Mouse (Mus musculus) embryonic facial prominence, embryonic 14.5 days (tissue): Measurements from ENCODE around the gene Cyp2s1. TPM values are rescaled to one million over a fixed set of nuclear protein-coding genes. Genes with fewer than 3 reads are reported as not detected.

Source experiments
- ATAC-seq: fragments of 200-750 bp; cut with Nextera tagmentation; 2 replicates; pipeline ENCODE4 v1.8.0; 2017; ENCODE audit warnings: low read depth, moderate number of reproducible peaks, moderate TSS enrichment
- DNase-seq: peaks from one replicate; pipeline ENCODE4 v3.0.0-alpha.2; 2015; ENCODE audit warnings: low spot score
- H3K27ac ChIP-seq: fragments of 300-500 bp; sonication (generic); replicated peaks from 2 replicates; pipeline ENCODE4 v1.5.1; 2014; ENCODE audit warnings: low read depth, mild to moderate bottlenecking, low read length, moderate library complexity
- H3K27me3 ChIP-seq: fragments of 300-500 bp; sonication (generic); replicated peaks from 2 replicates; pipeline ENCODE4 v1.6.1; 2014; ENCODE audit warnings: low read length; ENCODE audit not compliant: control insufficient read depth, insufficient read depth
- H3K36me3 ChIP-seq: fragments of 300-500 bp; sonication (generic); 2 replicates; pipeline ENCODE4 v1.6.1; 2014; ENCODE audit warnings: low read length, mixed read lengths; ENCODE audit not compliant: control insufficient read depth, insufficient read depth
- H3K4me1 ChIP-seq: fragments of 300-500 bp; sonication (generic); 2 replicates; pipeline ENCODE4 v1.6.1; 2014; ENCODE audit warnings: antibody characterized with exemption, low read length; ENCODE audit not compliant: control insufficient read depth, insufficient read depth
- H3K4me2 ChIP-seq: fragments of 300-500 bp; sonication (generic); 2 replicates; pipeline ENCODE4 v1.6.1; 2014; ENCODE audit warnings: low read depth, mild to moderate bottlenecking, low read length, moderate library complexity, mixed read lengths
- H3K4me3 ChIP-seq: fragments of 300-500 bp; sonication (generic); 2 replicates; pipeline ENCODE4 v1.5.1; 2014; ENCODE audit warnings: low read depth, mild to moderate bottlenecking, low read length
- H3K9ac ChIP-seq: fragments of 300-500 bp; sonication (generic); 2 replicates; pipeline ENCODE4 v1.6.1; 2014; ENCODE audit warnings: low read depth, mild to moderate bottlenecking, low read length, moderate library complexity, mixed read lengths
- H3K9me3 ChIP-seq: fragments of 300-500 bp; sonication (generic); 2 replicates; pipeline ENCODE4 v1.6.1; 2016; ENCODE audit warnings: low read length; ENCODE audit not compliant: control insufficient read depth
- WGBS: fragments of 180-500 bp; shearing (Covaris S2); extraction: QIAGEN DNeasy Blood & Tissue Kit; methylation state at CpG from one replicate; pipeline ENCODE4 v1.1.7; 2014; 5-methylcytosine and 5-hydroxymethylcytosine counted together
- polyA plus RNA-seq: library from polyadenylated mRNA; unstranded; fragments of >200 nt; fragmentation: Nextera tagmentation; extraction: Ambion mirVana; gene quantifications from 2 replicates; pipeline ENCODE4 v1.2.1, GENCODE M21; 2014

The Cyp2s1 gene
- polyA plus RNA-seq, 1 experiment from 2014 or later: 4.1 TPM

GRCm38 (mm10) chr7:25781321-25781936 is 35.3 kb downstream of the Cyp2s1 start:
- 13% methylated on average over 21 of the region's 33 CpGs for WGBS

GRCm38 (mm10) chr7:25780753-25781152 is 36.0 kb downstream of the Cyp2s1 start:
- H3K36me3 ChIP-seq: peaks cover 52% of the 10 kb centered on the region
- ATAC-seq: no peak
- WGBS: 36% methylated on average over 4 of the region's 4 CpGs

More at GRCm38 (mm10) chr7:25781321-25781936, 35.3 kb downstream of the Cyp2s1 start:
- H3K27me3 ChIP-seq: no peaks in the 10 kb centered on the region
- H3K36me3 ChIP-seq: peaks cover 48% of the 10 kb centered on the region
- H3K9ac ChIP-seq: peak overlapping the region; percentile 63
- peak; percentile 54 for DNase-seq
- peak overlapping the region; percentile 27 for H3K4me3 ChIP-seq
- peaks cover 22% of the 10 kb centered on the region for H3K4me1 ChIP-seq
- ATAC-seq: peak; percentile 48
- H3K4me2 ChIP-seq: peak overlapping the region; percentile 69
- H3K27ac ChIP-seq: peak overlapping the region; percentile 83
- H3K9me3 ChIP-seq: no peaks in the 10 kb centered on the region

GRCm38 (mm10) chr7:25780021-25780420 is 36.7 kb downstream of the Cyp2s1 start:
- H3K4me2 ChIP-seq: no peak overlapping the region
- ATAC-seq (no peak), DNase-seq (no peak)
- WGBS: 83% methylated on average over 5 of the region's 5 CpGs
- H3K4me1 ChIP-seq: peaks cover 22% of the 10 kb centered on the region
- no peak overlapping the region for H3K27ac ChIP-seq
- no peaks in the 10 kb centered on the region for H3K27me3 ChIP-seq
- H3K9me3 ChIP-seq: no peaks in the 10 kb centered on the region
- H3K4me3 ChIP-seq: no peak overlapping the region
- H3K36me3 ChIP-seq: peaks cover 55% of the 10 kb centered on the region
- no peak overlapping the region for H3K9ac ChIP-seq

More at GRCm38 (mm10) chr7:25780753-25781152, 36.0 kb downstream of the Cyp2s1 start:
- Histone ChIP-seq H3K9ac (0 out of 2 replicates have a peak overlapping the region, but pooled peaks have one; percentile 63), H3K27me3 (no peaks in the 10 kb centered on the region), H3K4me3 (no peak overlapping the region), H3K27ac (peak overlapping the region; percentile 83), H3K4me2 (peak overlapping the region; percentile 69; the same call in 1 of the 2 replicates), H3K4me1 (peaks cover 22% of the 10 kb centered on the region), H3K9me3 (no peaks in the 10 kb centered on the region)
- no peak for DNase-seq

GRCm38 (mm10) chr7:25768229-25768628 is 48.5 kb downstream of the Cyp2s1 start:
- Histone ChIP-seq H3K9ac (no peak overlapping the region), H3K27me3 (no peaks in the 10 kb centered on the region), H3K36me3 (peaks cover 93% of the 10 kb centered on the region), H3K4me1 (no peaks in the 10 kb centered on the region), H3K4me2 (no peak overlapping the region), H3K4me3 (no peak overlapping the region), H3K27ac (no peak overlapping the region), H3K9me3 (no peaks in the 10 kb centered on the region)
- 82% methylated on average over 5 of the region's 5 CpGs for whole genome bisulfite sequencing
- ATAC-seq (no peak), DNase-seq (no peak)

GRCm38 (mm10) chr7:25766108-25766507 is 50.6 kb downstream of the Cyp2s1 start:
- Histone ChIP-seq H3K27ac (no peak overlapping the region), H3K4me3 (no peak overlapping the region), H3K4me1 (no peaks in the 10 kb centered on the region), H3K27me3 (no peaks in the 10 kb centered on the region), H3K9me3 (no peaks in the 10 kb centered on the region), H3K36me3 (peaks cover 93% of the 10 kb centered on the region), H3K9ac (no peak overlapping the region), H3K4me2 (no peak overlapping the region)
- ATAC-seq: no peak
- no peak for DNase-seq
- 89% methylated on average over 6 of the region's 6 CpGs for WGBS

- H3K27ac ChIP-seq: peak overlapping the region; percentile 41; the same call in 1 of the 2 replicates
- H3K36me3 ChIP-seq: peaks cover 93% of the 10 kb centered on the region
- WGBS: 46% methylated on average over 5 of the region's 5 CpGs
Observed at GRCm38 (mm10) chr7:25764221-25764620, 52.5 kb downstream of the Cyp2s1 start.

GRCm38 (mm10) chr7:25763678-25764077 is 53.0 kb downstream of the Cyp2s1 start:
- H3K4me3 ChIP-seq: no peak overlapping the region
- DNase-seq (no peak), ATAC-seq (no peak)
- no peak overlapping the region for H3K9ac ChIP-seq
- no peaks in the 10 kb centered on the region for H3K9me3 ChIP-seq
- peaks cover 93% of the 10 kb centered on the region for H3K36me3 ChIP-seq
- no peaks in the 10 kb centered on the region for H3K4me1 ChIP-seq
- H3K27ac ChIP-seq: peak overlapping the region; percentile 41; the same call in 1 of the 2 replicates
- H3K4me2 ChIP-seq: no peak overlapping the region
- no peaks in the 10 kb centered on the region for H3K27me3 ChIP-seq
- WGBS: 61% methylated on average over 11 of the region's 11 CpGs

More at GRCm38 (mm10) chr7:25764221-25764620, 52.5 kb downstream of the Cyp2s1 start:
- DNase-seq: peak; percentile 42
- Histone ChIP-seq H3K4me3 (no peak overlapping the region), H3K4me2 (no peak overlapping the region), H3K27me3 (no peaks in the 10 kb centered on the region), H3K4me1 (no peaks in the 10 kb centered on the region), H3K9me3 (no peaks in the 10 kb centered on the region), H3K9ac (no peak overlapping the region)
- ATAC-seq: no peak

GRCm38 (mm10) chr7:25761354-25761753 is 55.4 kb downstream of the Cyp2s1 start:
- no peak overlapping the region for H3K4me2 ChIP-seq
- DNase-seq (no peak), ATAC-seq (no peak)
- no peak overlapping the region for H3K9ac ChIP-seq
- H3K4me1 ChIP-seq: no peaks in the 10 kb centered on the region
- H3K27me3 ChIP-seq: no peaks in the 10 kb centered on the region
- no peak overlapping the region for H3K27ac ChIP-seq
- H3K9me3 ChIP-seq: no peaks in the 10 kb centered on the region
- H3K36me3 ChIP-seq: peaks cover 76% of the 10 kb centered on the region
- H3K4me3 ChIP-seq: no peak overlapping the region
- 78% methylated on average over 10 of the region's 10 CpGs for WGBS

GRCm38 (mm10) chr7:25756011-25756410 is 60.7 kb downstream of the Cyp2s1 start:
- Histone ChIP-seq H3K4me1 (peaks cover 13% of the 10 kb centered on the region), H3K9ac (peak overlapping the region; percentile 63), H3K9me3 (no peaks in the 10 kb centered on the region), H3K27ac (peak overlapping the region; percentile 98), H3K4me2 (peak overlapping the region; percentile 81), H3K36me3 (peaks cover 39% of the 10 kb centered on the region), H3K4me3 (peak overlapping the region; percentile 89), H3K27me3 (no peaks in the 10 kb centered on the region)
- ATAC-seq (peak; percentile 20), DNase-seq (peak; percentile 94)
- WGBS: 0% methylated on average over 18 of the region's 18 CpGs
